Comparison of ENCODE assay signal across 8 mouse cellular contexts in genomic region chr11:55460559-55461018, GRCm38 (mm10). TPM values are rescaled to one million over a fixed set of nuclear protein-coding genes. Genes with fewer than 3 reads are reported as not detected.
DNase-seq lines count a peak whose midpoint lies in the region; ATAC-seq and TF ChIP-seq lines count a peak whose summit lies in the region.

No protein-coding gene starts in this region.

- no peak for TF ChIP-seq RAD21 in MEL (IDR thresholded peaks at IDR 0.05; ENCODE audit: low read depth, low read length)

- H3K27ac ChIP-seq in kidney, adult 2 months (ENCODE audit: insufficient read depth, low read depth, low read length): peak overlapping the region; percentile 77
- H3K27ac ChIP-seq in MEL (ENCODE audit: control insufficient read depth, low read depth, low read length): peak overlapping the region; percentile 14
- peak overlapping the region; percentile 81 for H3K27ac ChIP-seq in embryonic facial prominence, embryonic 13.5 days
- H3K27ac ChIP-seq in hindbrain, embryonic 16.5 days (ENCODE audit: low read depth, low read length): peak overlapping the region; percentile 41
- H3K27ac ChIP-seq in lung, postnatal 0 days (ENCODE audit: low read length): peak overlapping the region; percentile 84

- DNase-seq in kidney, adult 2 months: no peak
- no peak for DNase-seq in kidney, adult 11 months
- peak; percentile 78 for DNase-seq in MEL (ENCODE audit: low read depth, low spot score)
- DNase-seq in lung, postnatal 0 days (ENCODE audit: low spot score): peak; percentile 59
- DNase-seq in testis, postnatal 10 days (ENCODE audit: low spot score): peak; percentile 46
- DNase-seq in right cerebral cortex, postnatal 25 days: no peak

- peak; percentile 50 for TF ChIP-seq CTCF in kidney, adult 2 months (conservative IDR thresholded peaks at IDR 0.05; ENCODE audit: insufficient read depth, insufficient read length, low read depth, low read length)
- peak in 2 of 3 experiments; percentile 14 to 25; a peak in 3 of 6 replicates for TF ChIP-seq CTCF in MEL (IDR thresholded peaks at IDR 0.05 in 2 of 3, conservative IDR thresholded peaks at IDR 0.05 in 1 of 3; ENCODE audit: control insufficient read depth in 1 of 3, insufficient read depth in 1 of 3, low read depth in 2 of 3, low read length in 3 of 3, poor library complexity in 1 of 3, severe bottlenecking in 1 of 3)
- peak; percentile 50 for TF ChIP-seq CTCF in lung, postnatal 0 days (IDR thresholded peaks at IDR 0.05)

- peaks cover 26% of the 10 kb centered on the region for H3K79me2 ChIP-seq in MEL (ENCODE audit: control insufficient read depth, insufficient read depth, low read length, poor library complexity)

- H3K4me3 ChIP-seq in kidney, adult 2 months (ENCODE audit: insufficient read depth, low read depth, low read length): peak overlapping the region; percentile 93
- peak overlapping the region; percentile 75 to 87 for H3K4me3 ChIP-seq in MEL (ENCODE audit: control insufficient read depth in 1 of 2, insufficient read depth in 1 of 2, low read depth in 2 of 2, low read length in 2 of 2)
- peak overlapping the region; percentile 81 for H3K4me3 ChIP-seq in embryonic facial prominence, embryonic 13.5 days
- H3K4me3 ChIP-seq in hindbrain, embryonic 16.5 days (ENCODE audit: low read length): peak overlapping the region; percentile 56
- H3K4me3 ChIP-seq in lung, postnatal 0 days (ENCODE audit: low read depth, low read length): peak overlapping the region; percentile 64

- no peaks in the 10 kb centered on the region for H3K36me3 ChIP-seq in kidney, adult 2 months (ENCODE audit: control insufficient read depth, insufficient read depth, low read length)
- H3K36me3 ChIP-seq in MEL (ENCODE audit: control insufficient read depth in 1 of 2, insufficient read depth in 2 of 2, low read length in 2 of 2): peaks cover 0 to 15% of the 10 kb centered on the region in 2 experiments; a peak in 2 of 4 replicates
- H3K36me3 ChIP-seq in embryonic facial prominence, embryonic 13.5 days: peaks cover 5% of the 10 kb centered on the region; the same call in 1 of the 2 replicates
- H3K36me3 ChIP-seq in hindbrain, embryonic 16.5 days (ENCODE audit: control insufficient read depth, insufficient read depth, low read length): no peaks in the 10 kb centered on the region
- no peaks in the 10 kb centered on the region for H3K36me3 ChIP-seq in lung, postnatal 0 days (ENCODE audit: insufficient read depth, low read length)

- peak overlapping the region; percentile 70 for H3K9ac ChIP-seq in MEL (ENCODE audit: control insufficient read depth, low read depth, low read length, poor library complexity, severe bottlenecking)
- peak overlapping the region; percentile 78 for H3K9ac ChIP-seq in embryonic facial prominence, embryonic 13.5 days
- peak overlapping the region; percentile 66 for H3K9ac ChIP-seq in hindbrain, embryonic 16.5 days (ENCODE audit: low read depth, low read length)
- H3K9ac ChIP-seq in lung, postnatal 0 days (replicated peaks; ENCODE audit: low read depth): peak overlapping the region; percentile 51

- peak overlapping the region; percentile 77 for H3K4me2 ChIP-seq in embryonic facial prominence, embryonic 13.5 days
- H3K4me2 ChIP-seq in hindbrain, embryonic 16.5 days (ENCODE audit: low read length): peak overlapping the region; percentile 89
- peak overlapping the region; percentile 83 for H3K4me2 ChIP-seq in lung, postnatal 0 days (replicated peaks; ENCODE audit: low read depth, low read length)

- peaks cover 15% of the 10 kb centered on the region; the same call in 1 of the 2 replicates for H3K4me1 ChIP-seq in kidney, adult 2 months (ENCODE audit: control insufficient read depth, insufficient read depth, low read length)
- peaks cover 0 to 21% of the 10 kb centered on the region in 2 experiments; a peak in 2 of 4 replicates for H3K4me1 ChIP-seq in MEL (ENCODE audit: control insufficient read depth in 1 of 2, insufficient read depth in 2 of 2, low read length in 2 of 2)
- H3K4me1 ChIP-seq in embryonic facial prominence, embryonic 13.5 days: peaks cover 35% of the 10 kb centered on the region
- H3K4me1 ChIP-seq in hindbrain, embryonic 16.5 days (ENCODE audit: control insufficient read depth, insufficient read depth, low read depth, low read length): peaks cover 14% of the 10 kb centered on the region
- peaks cover 4% of the 10 kb centered on the region; the same call in 1 of the 2 replicates for H3K4me1 ChIP-seq in lung, postnatal 0 days (ENCODE audit: insufficient read depth, low read depth, low read length)

- TF ChIP-seq POLR2A in kidney, adult 2 months (IDR thresholded peaks at IDR 0.05; ENCODE audit: low read depth, low read length): no peak
- no peak; a peak in 1 of 4 replicates for TF ChIP-seq POLR2A in MEL (IDR thresholded peaks at IDR 0.05; ENCODE audit: control insufficient read depth in 1 of 2, insufficient read depth in 1 of 2, low read depth in 1 of 2, low read length in 2 of 2, poor library complexity in 1 of 2)

- no peaks in the 10 kb centered on the region for H3K9me3 ChIP-seq in MEL (replicated peaks; ENCODE audit: insufficient read depth, low read length)
- no peaks in the 10 kb centered on the region for H3K9me3 ChIP-seq in embryonic facial prominence, embryonic 13.5 days
- no peaks in the 10 kb centered on the region for H3K9me3 ChIP-seq in hindbrain, embryonic 16.5 days (ENCODE audit: control insufficient read depth, low read length)
- H3K9me3 ChIP-seq in lung, postnatal 0 days (ENCODE audit: low read length): no peaks in the 10 kb centered on the region

- peak in 1 of 2 experiments; percentile 16; a peak in 1 of 4 replicates for TF ChIP-seq EP300 in MEL (IDR thresholded peaks at IDR 0.05; ENCODE audit: low read depth in 1 of 2, low read length in 2 of 2)
- no peak for TF ChIP-seq EP300 in lung, postnatal 0 days (IDR thresholded peaks at IDR 0.05)

- no peaks in the 10 kb centered on the region for H3K27me3 ChIP-seq in kidney, adult 2 months (replicated peaks; ENCODE audit: control insufficient read depth, insufficient read depth, low read length)
- H3K27me3 ChIP-seq in MEL (ENCODE audit: control insufficient read depth in 1 of 2, insufficient read depth in 2 of 2, low read length in 2 of 2): no peaks in the 10 kb centered on the region
- H3K27me3 ChIP-seq in embryonic facial prominence, embryonic 13.5 days: no peaks in the 10 kb centered on the region
- no peaks in the 10 kb centered on the region for H3K27me3 ChIP-seq in hindbrain, embryonic 16.5 days (replicated peaks; ENCODE audit: control insufficient read depth, insufficient read depth, low read length)
- no peaks in the 10 kb centered on the region for H3K27me3 ChIP-seq in lung, postnatal 0 days (replicated peaks; ENCODE audit: insufficient read depth, low read length)

- 1% methylated on average over 17 of the region's 17 CpGs for WGBS in kidney, adult 2 months
- WGBS in embryonic facial prominence, embryonic 13.5 days: under 1% methylated on average over 17 of the region's 17 CpGs
- WGBS in hindbrain, embryonic 16.5 days: 2% methylated on average over 17 of the region's 17 CpGs
- WGBS in lung, postnatal 0 days: 1% methylated on average over 17 of the region's 17 CpGs

- peak; percentile 28 for ATAC-seq in embryonic facial prominence, embryonic 13.5 days (ENCODE audit: insufficient number of reproducible peaks, insufficient read depth, low FRiP score, low TSS enrichment, low read depth)
- peak; percentile 79 for ATAC-seq in hindbrain, embryonic 16.5 days
- ATAC-seq in lung, postnatal 0 days: peak; percentile 22

TF ChIP-seq in MEL, 35 proteins besides CTCF, POLR2A, EP300 and RAD21:
- no peak for TF ChIP-seq MYB (IDR thresholded peaks at IDR 0.05; ENCODE audit: low read depth, low read length)
- TF ChIP-seq ELF1 (IDR thresholded peaks at IDR 0.05; ENCODE audit: low read depth, low read length): 0 out of 2 replicates have a peak, but pooled peaks have one; percentile 16
- TF ChIP-seq GATA1 (IDR thresholded peaks at IDR 0.05; ENCODE audit: low read depth, low read length): peak; percentile 69
- TF ChIP-seq MAZ (IDR thresholded peaks at IDR 0.05; ENCODE audit: low read depth, low read length): peak; percentile 79; the same call in 1 of the 2 replicates

RNA-seq across cellular contexts. Expression of gene Atox1, which starts 0.5 kb away (rescaled TPM):
- 698 and 771 TPM in 2 replicates for polyA plus RNA-seq in kidney, adult 2 months (2012; rRNA removed)
- 340 and 365 TPM in 2 replicates for total RNA-seq in MEL (2012; rRNA removed)
- 100 to 1,000 TPM in 1 of 2 experiments, not detected in 1; 258 TPM for polyA plus RNA-seq in MEL (2012; ENCODE audit: insufficient read depth in 1 of 2, insufficient read length in 2 of 2, low read depth in 1 of 2, low replicate concordance in 2 of 2, missing spikeins in 1 of 2)
- polyA plus RNA-seq in embryonic facial prominence, embryonic 13.5 days (2015; fragmentation: Nextera tagmentation; extraction: Ambion mirVana): 386 and 443 TPM in 2 replicates
- 251 and 264 TPM in 2 replicates for polyA plus RNA-seq in hindbrain, embryonic 16.5 days (2015; fragmentation: Nextera tagmentation; extraction: Ambion mirVana)
- 440 and 498 TPM in 2 replicates for polyA plus RNA-seq in lung, postnatal 0 days (2015; fragmentation: Nextera tagmentation; extraction: Ambion mirVana)

RNA-seq across cellular contexts. Expression of gene G3bp1, which starts 8.9 kb away (rescaled TPM):
- 23.3 and 28.3 TPM in 2 replicates for polyA plus RNA-seq in kidney, adult 2 months (2012; rRNA removed)
- 314 TPM in 2 replicates for total RNA-seq in MEL (2012; rRNA removed)
- polyA plus RNA-seq in MEL (2012; ENCODE audit: insufficient read depth in 1 of 2, insufficient read length in 2 of 2, low read depth in 1 of 2, low replicate concordance in 2 of 2, missing spikeins in 1 of 2): 100 to 1,000 TPM; 129 to 246 TPM
- polyA plus RNA-seq in embryonic facial prominence, embryonic 13.5 days (2015; fragmentation: Nextera tagmentation; extraction: Ambion mirVana): 189 and 214 TPM in 2 replicates
- polyA plus RNA-seq in hindbrain, embryonic 16.5 days (2015; fragmentation: Nextera tagmentation; extraction: Ambion mirVana): 86.6 and 101 TPM in 2 replicates
- 47.7 and 52.5 TPM in 2 replicates for polyA plus RNA-seq in lung, postnatal 0 days (2015; fragmentation: Nextera tagmentation; extraction: Ambion mirVana)

RNA-seq across cellular contexts. Expression of gene Sparc, which starts 37.6 kb away (rescaled TPM):
- 585 and 720 TPM in 2 replicates for polyA plus RNA-seq in kidney, adult 2 months (2012; rRNA removed)
- not detected in 2 replicates for total RNA-seq in MEL (2012; rRNA removed)
- not detected for polyA plus RNA-seq in MEL (2012; ENCODE audit: insufficient read depth in 1 of 2, insufficient read length in 2 of 2, low read depth in 1 of 2, low replicate concordance in 2 of 2, missing spikeins in 1 of 2)
- 1,239 and 1,279 TPM in 2 replicates for polyA plus RNA-seq in embryonic facial prominence, embryonic 13.5 days (2015; fragmentation: Nextera tagmentation; extraction: Ambion mirVana)
- 616 and 724 TPM in 2 replicates for polyA plus RNA-seq in hindbrain, embryonic 16.5 days (2015; fragmentation: Nextera tagmentation; extraction: Ambion mirVana)
- 3,302 and 3,486 TPM in 2 replicates for polyA plus RNA-seq in lung, postnatal 0 days (2015; fragmentation: Nextera tagmentation; extraction: Ambion mirVana)

Comparison
In these comparisons a context has a peak if more than half of its experiments do, and no peak if none do; other contexts are left out.
1. DNase-seq: peak in MEL (single experiment), lung, postnatal 0 days (single experiment) and testis, postnatal 10 days (single experiment); none in kidney, adult 2 months (single experiment), kidney, adult 11 months (single experiment) and right cerebral cortex, postnatal 25 days (single experiment).
2. H3K27ac ChIP-seq: peak in every context shown above with its lines; median percentile 84 in lung, postnatal 0 days; 81 in embryonic facial prominence, embryonic 13.5 days; 77 in kidney, adult 2 months; 41 in hindbrain, embryonic 16.5 days; 14 in MEL.
3. ATAC-seq: peak in every context shown above with its lines; median percentile 79 in hindbrain, embryonic 16.5 days; 28 in embryonic facial prominence, embryonic 13.5 days; 22 in lung, postnatal 0 days.
4. RNA of gene Sparc, which starts 37.6 kb away (polyA plus RNA-seq): 3,302 to 3,486 TPM in lung, postnatal 0 days, 1,239 to 1,279 TPM in embryonic facial prominence, embryonic 13.5 days, 616 to 724 TPM in hindbrain, embryonic 16.5 days and 585 to 720 TPM in kidney, adult 2 months; not detected in MEL; every median in the first group is over 100 times any median in the second.
5. Peak in every context shown above with its lines, with median percentiles within 50 percentile points of each other: H3K4me3 ChIP-seq, CTCF ChIP-seq, H3K9ac ChIP-seq and H3K4me2 ChIP-seq.